Mouse (Mus musculus): Measurements from ENCODE around the gene C1qtnf7. TPM values are rescaled to one million over a fixed set of nuclear protein-coding genes. Genes with fewer than 3 reads are reported as not detected.

Gene C1qtnf7
- not detected in 2 replicates for polyA plus RNA-seq (2011; ENCODE audit: insufficient read depth, insufficient read length, low read depth, missing spikeins)

- no peak within 1 kb of the TSS for H3K9ac ChIP-seq (ENCODE audit: low read depth, poor library complexity, severe bottlenecking)
- H3K4me1 ChIP-seq (ENCODE audit: control insufficient read depth, insufficient read depth, low read length): no peaks in the 10 kb centered on the region
Measured at GRCm38 (mm10) chr5:43515401-43515976, at the start of gene C1qtnf7. C1qtnf7 (plus strand) TSS chr5:43515538.

DNA sequence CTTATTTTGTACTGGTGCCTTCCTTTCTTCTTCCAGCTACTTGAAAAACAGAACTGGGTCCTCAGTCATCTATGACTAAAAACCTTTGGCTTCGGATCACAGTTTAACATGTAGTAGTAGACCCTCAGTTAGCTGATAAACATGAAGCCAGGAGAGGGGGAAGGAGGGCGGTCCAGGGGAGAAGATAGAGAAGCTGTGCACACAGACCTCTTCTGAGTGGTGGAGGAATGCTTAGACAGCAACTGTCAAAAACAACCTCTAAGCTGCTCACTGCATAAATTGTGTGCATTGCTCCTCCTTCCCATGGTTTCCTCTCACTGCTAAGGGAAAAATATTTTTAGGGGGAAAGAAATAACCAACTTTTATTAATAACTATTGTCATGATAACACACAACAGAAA, 48.6 kb upstream of the C1qtnf7 start:
- Histone ChIP-seq H3K27ac (ENCODE audit: insufficient read depth, low read length) (no peak overlapping the region), H3K27me3 (ENCODE audit: control insufficient read depth, insufficient read depth, low read length, poor library complexity, severe bottlenecking) (no peaks in the 10 kb centered on the region; the same call in 1 of the 2 replicates), H3K4me1 (ENCODE audit: control insufficient read depth, insufficient read depth, low read length) (no peaks in the 10 kb centered on the region)

More at GRCm38 (mm10) chr5:43515401-43515976, at the start of gene C1qtnf7:
- H3K9me3 ChIP-seq (replicated peaks; ENCODE audit: control insufficient read depth, insufficient read depth, low read length, poor library complexity, severe bottlenecking): no peaks in the 10 kb centered on the region
- no peak within 1 kb of the TSS for H3K4me3 ChIP-seq (ENCODE audit: low read depth, low read length)
- H3K36me3 ChIP-seq (ENCODE audit: control insufficient read depth, insufficient read depth, low read length, poor library complexity, severe bottlenecking): no peaks in the 10 kb centered on the region
- no peak within 1 kb of the TSS for H3K27ac ChIP-seq (ENCODE audit: insufficient read depth, low read length)
- TF ChIP-seq CTCF (IDR thresholded peaks at IDR 0.05; ENCODE audit: low read depth, low read length): no peak
- TF ChIP-seq EP300 (IDR thresholded peaks at IDR 0.05; ENCODE audit: insufficient read depth, low read depth, low read length): no peak
- no peak for TF ChIP-seq POLR2A (IDR thresholded peaks at IDR 0.05; ENCODE audit: insufficient read depth, low read length)
- H3K27me3 ChIP-seq (ENCODE audit: control insufficient read depth, insufficient read depth, low read length, poor library complexity, severe bottlenecking): no peaks in the 10 kb centered on the region

GRCm38 (mm10) chr5:43467214-43467613, 48.1 kb upstream of the C1qtnf7 start:
- TF ChIP-seq POLR2A (IDR thresholded peaks at IDR 0.05; ENCODE audit: insufficient read depth, low read length) (no peak), CTCF (IDR thresholded peaks at IDR 0.05; ENCODE audit: low read depth, low read length) (no peak)
- no peaks in the 10 kb centered on the region for H3K4me1 ChIP-seq (ENCODE audit: control insufficient read depth, insufficient read depth, low read length)
- no peaks in the 10 kb centered on the region for H3K9me3 ChIP-seq (replicated peaks; ENCODE audit: control insufficient read depth, insufficient read depth, low read length, poor library complexity, severe bottlenecking)
- H3K27ac ChIP-seq (ENCODE audit: insufficient read depth, low read length): no peak overlapping the region
- no peaks in the 10 kb centered on the region for H3K36me3 ChIP-seq (ENCODE audit: control insufficient read depth, insufficient read depth, low read length, poor library complexity, severe bottlenecking)
- no peaks in the 10 kb centered on the region; the same call in 1 of the 2 replicates for H3K27me3 ChIP-seq (ENCODE audit: control insufficient read depth, insufficient read depth, low read length, poor library complexity, severe bottlenecking)
- no peak overlapping the region for H3K4me3 ChIP-seq (ENCODE audit: low read depth, low read length)
- no peak overlapping the region for H3K9ac ChIP-seq (ENCODE audit: low read depth, poor library complexity, severe bottlenecking)

More for the DNA sequence above, 48.6 kb upstream of the C1qtnf7 start:
- Histone ChIP-seq H3K4me3 (ENCODE audit: low read depth, low read length) (no peak overlapping the region), H3K36me3 (ENCODE audit: control insufficient read depth, insufficient read depth, low read length, poor library complexity, severe bottlenecking) (no peaks in the 10 kb centered on the region), H3K9ac (ENCODE audit: low read depth, poor library complexity, severe bottlenecking) (no peak overlapping the region), H3K9me3 (replicated peaks; ENCODE audit: control insufficient read depth, insufficient read depth, low read length, poor library complexity, severe bottlenecking) (no peaks in the 10 kb centered on the region)
- no peak for TF ChIP-seq POLR2A (IDR thresholded peaks at IDR 0.05; ENCODE audit: insufficient read depth, low read length)
- no peak for TF ChIP-seq EP300 (IDR thresholded peaks at IDR 0.05; ENCODE audit: insufficient read depth, low read depth, low read length)
- no peak for TF ChIP-seq CTCF (IDR thresholded peaks at IDR 0.05; ENCODE audit: low read depth, low read length)

- TF ChIP-seq EP300 (IDR thresholded peaks at IDR 0.05; ENCODE audit: insufficient read depth, low read depth, low read length) (no peak), CTCF (IDR thresholded peaks at IDR 0.05; ENCODE audit: low read depth, low read length) (no peak), POLR2A (IDR thresholded peaks at IDR 0.05; ENCODE audit: insufficient read depth, low read length) (no peak)
- no peak overlapping the region for H3K27ac ChIP-seq (ENCODE audit: insufficient read depth, low read length)
- H3K9ac ChIP-seq (ENCODE audit: low read depth, poor library complexity, severe bottlenecking): no peak overlapping the region
- H3K27me3 ChIP-seq (ENCODE audit: control insufficient read depth, insufficient read depth, low read length, poor library complexity, severe bottlenecking): no peaks in the 10 kb centered on the region; the same call in 1 of the 2 replicates
- no peaks in the 10 kb centered on the region for H3K36me3 ChIP-seq (ENCODE audit: control insufficient read depth, insufficient read depth, low read length, poor library complexity, severe bottlenecking)
- no peaks in the 10 kb centered on the region for H3K4me1 ChIP-seq (ENCODE audit: control insufficient read depth, insufficient read depth, low read length)
- no peak overlapping the region for H3K4me3 ChIP-seq (ENCODE audit: low read depth, low read length)
- no peaks in the 10 kb centered on the region for H3K9me3 ChIP-seq (replicated peaks; ENCODE audit: control insufficient read depth, insufficient read depth, low read length, poor library complexity, severe bottlenecking)
Measured at GRCm38 (mm10) chr5:43468937-43469336, 46.4 kb upstream of the C1qtnf7 start.

- no peak overlapping the region for H3K9ac ChIP-seq (ENCODE audit: low read depth, poor library complexity, severe bottlenecking)
- no peak overlapping the region for H3K27ac ChIP-seq (ENCODE audit: insufficient read depth, low read length)
- no peaks in the 10 kb centered on the region for H3K27me3 ChIP-seq (ENCODE audit: control insufficient read depth, insufficient read depth, low read length, poor library complexity, severe bottlenecking)
- H3K4me1 ChIP-seq (ENCODE audit: control insufficient read depth, insufficient read depth, low read length): no peaks in the 10 kb centered on the region
- H3K4me3 ChIP-seq (ENCODE audit: low read depth, low read length): no peak overlapping the region
- H3K9me3 ChIP-seq (replicated peaks; ENCODE audit: control insufficient read depth, insufficient read depth, low read length, poor library complexity, severe bottlenecking): no peaks in the 10 kb centered on the region
- H3K36me3 ChIP-seq (ENCODE audit: control insufficient read depth, insufficient read depth, low read length, poor library complexity, severe bottlenecking): no peaks in the 10 kb centered on the region
- TF ChIP-seq POLR2A (IDR thresholded peaks at IDR 0.05; ENCODE audit: insufficient read depth, low read length) (no peak), CTCF (IDR thresholded peaks at IDR 0.05; ENCODE audit: low read depth, low read length) (no peak), EP300 (IDR thresholded peaks at IDR 0.05; ENCODE audit: insufficient read depth, low read depth, low read length) (no peak)
Measured at GRCm38 (mm10) chr5:43477953-43478352, 37.4 kb upstream of the C1qtnf7 start.

GRCm38 (mm10) chr5:43480046-43480445, 35.3 kb upstream of the C1qtnf7 start:
- Histone ChIP-seq H3K9me3 (replicated peaks; ENCODE audit: control insufficient read depth, insufficient read depth, low read length, poor library complexity, severe bottlenecking) (0 out of 2 replicates have a peak, but pooled peaks cover 5% of the 10 kb centered on the region), H3K36me3 (ENCODE audit: control insufficient read depth, insufficient read depth, low read length, poor library complexity, severe bottlenecking) (no peaks in the 10 kb centered on the region), H3K27me3 (ENCODE audit: control insufficient read depth, insufficient read depth, low read length, poor library complexity, severe bottlenecking) (no peaks in the 10 kb centered on the region)

More at GRCm38 (mm10) chr5:43480046-43480445, 35.3 kb upstream of the C1qtnf7 start:
- no peak overlapping the region for H3K4me3 ChIP-seq (ENCODE audit: low read depth, low read length)
- no peak for TF ChIP-seq EP300 (IDR thresholded peaks at IDR 0.05; ENCODE audit: insufficient read depth, low read depth, low read length)
- no peak for TF ChIP-seq CTCF (IDR thresholded peaks at IDR 0.05; ENCODE audit: low read depth, low read length)
- TF ChIP-seq POLR2A (IDR thresholded peaks at IDR 0.05; ENCODE audit: insufficient read depth, low read length): no peak
- H3K27ac ChIP-seq (ENCODE audit: insufficient read depth, low read length): no peak overlapping the region
- no peak overlapping the region for H3K9ac ChIP-seq (ENCODE audit: low read depth, poor library complexity, severe bottlenecking)
- H3K4me1 ChIP-seq (ENCODE audit: control insufficient read depth, insufficient read depth, low read length): no peaks in the 10 kb centered on the region
